Mouse (Mus musculus) testis, adult 2 months (tissue): ENCODE results near the gene Atp4a.

Experiments
- CTCF ChIP-seq: fragments of 200-500 bp; IDR thresholded peaks from 2 replicates; pipeline ENCODE4 v1.5.1; 2012; ENCODE audit warnings: low read depth, mild to moderate bottlenecking, inconsistent platforms, low read length, moderate library complexity; ENCODE audit not compliant: control insufficient read depth, insufficient read depth, insufficient replicate concordance
- POLR2A ChIP-seq: fragments of 200-500 bp; IDR thresholded peaks from 2 replicates; pipeline ENCODE4 v1.6.1; 2012; ENCODE audit warnings: low read depth, mild to moderate bottlenecking, inconsistent platforms, low read length, moderate library complexity; ENCODE audit not compliant: control insufficient read depth

GRCm38 (mm10) chr7:30736211-30736610 lies 24.2 kb downstream of the Atp4a start:
- TF ChIP-seq CTCF, result no peak
- TF ChIP-seq POLR2A, result no peak
